In the genomic region with DNA sequence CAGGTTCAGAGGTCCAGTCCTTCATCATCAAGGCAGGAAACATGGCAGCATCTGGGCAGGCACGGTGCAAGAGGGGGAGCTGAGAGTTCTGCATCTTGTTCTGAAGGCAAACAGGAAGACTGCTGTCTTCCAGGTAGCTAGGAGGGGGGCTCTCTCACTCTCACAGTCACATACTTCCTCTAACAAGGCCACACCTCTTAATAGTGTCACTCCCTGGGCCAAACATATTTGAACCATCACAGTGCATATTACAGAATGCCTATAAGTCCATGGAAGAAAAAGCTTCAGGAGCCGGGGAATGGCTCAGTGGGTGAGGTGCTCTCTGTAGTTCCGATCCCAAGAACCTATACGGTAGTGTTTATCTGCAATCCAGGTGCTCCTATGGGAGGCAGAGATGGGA, we compare ENCODE assay signal across 13 mouse cellular contexts. TPM values are rescaled to one million over a fixed set of nuclear protein-coding genes. Genes with fewer than 3 reads are reported as not detected.
DNase-seq lines count a peak whose midpoint lies in the region; ATAC-seq and TF ChIP-seq lines count a peak whose summit lies in the region.
"Had no signal": no experiment of that assay in that cellular context is flagged by ENCODE, and none has a peak within 500 bp of the region (broad histone marks: within the 10 kb centered on the region; RNA-seq: fewer than 3 reads in every experiment).

No protein-coding gene starts in this region.

- no peaks in the 10 kb centered on the region for H3K36me3 ChIP-seq in spleen, adult 2 months (ENCODE audit: control insufficient read depth, insufficient read depth, low read length)
- H3K36me3 ChIP-seq in forebrain, embryonic 13.5 days (ENCODE audit: poor library complexity, severe bottlenecking): no peaks in the 10 kb centered on the region
- H3K36me3 ChIP-seq in small intestine, adult 2 months (ENCODE audit: control insufficient read depth, insufficient read depth, low read length): no peaks in the 10 kb centered on the region
- H3K36me3 ChIP-seq: midbrain, embryonic 15.5 days had no signal

- DNase-seq in heart, adult 11 months: peak; percentile 60
- no peak for DNase-seq in heart, postnatal 10 days
- peak; percentile 34 to 42 for DNase-seq in spleen, adult 2 months (ENCODE audit: low read depth in 1 of 2, low spot score in 2 of 2)
- DNase-seq in spleen, adult 18-20 months: no peak
- no peak for DNase-seq in left cerebral cortex, adult 9 months (ENCODE audit: low spot score in 2 of 2)
- DNase-seq in cerebellum, postnatal 4 days (ENCODE audit: low spot score in 2 of 2): no peak
- DNase-seq: adrenal gland, adult 8-10 months; kidney, postnatal 25 days had no signal

- H3K9me3 ChIP-seq in forebrain, embryonic 13.5 days (replicated peaks): no peaks in the 10 kb centered on the region
- H3K9me3 ChIP-seq: midbrain, embryonic 15.5 days had no signal

- peak overlapping the region; percentile 68 for H3K27ac ChIP-seq in spleen, adult 2 months (ENCODE audit: insufficient read depth, low read length)
- H3K27ac ChIP-seq in forebrain, embryonic 13.5 days: no peak overlapping the region; the same call in 1 of the 2 replicates
- H3K27ac ChIP-seq in small intestine, adult 2 months (ENCODE audit: insufficient read depth, low read depth, low read length): peak overlapping the region; percentile 8
- H3K27ac ChIP-seq: left cerebral cortex, adult 2 months; midbrain, embryonic 15.5 days had no signal

- peaks cover 10% of the 10 kb centered on the region for H3K4me1 ChIP-seq in spleen, adult 2 months (ENCODE audit: control insufficient read depth, insufficient read depth, insufficient read length)
- peaks cover 20% of the 10 kb centered on the region for H3K4me1 ChIP-seq in forebrain, embryonic 13.5 days
- H3K4me1 ChIP-seq in small intestine, adult 2 months (ENCODE audit: control insufficient read depth, insufficient read depth, insufficient read length, low read length): 0 out of 2 replicates have a peak, but pooled peaks cover 2% of the 10 kb centered on the region

- H3K4me2 ChIP-seq in forebrain, embryonic 13.5 days: peak overlapping the region; percentile 53

- H3K9ac ChIP-seq in forebrain, embryonic 13.5 days: peak overlapping the region; percentile 53; the same call in 1 of the 2 replicates
- H3K9ac ChIP-seq: lung, embryonic 14.5 days; midbrain, embryonic 15.5 days had no signal

- no peak for ATAC-seq in forebrain, embryonic 13.5 days
- ATAC-seq: midbrain, embryonic 15.5 days had no signal

- H3K27me3 ChIP-seq in spleen, adult 2 months (ENCODE audit: control insufficient read depth, insufficient read depth, low read length): 0 out of 2 replicates have a peak, but pooled peaks cover 2% of the 10 kb centered on the region
- no peaks in the 10 kb centered on the region for H3K27me3 ChIP-seq in forebrain, embryonic 13.5 days
- H3K27me3 ChIP-seq in small intestine, adult 2 months (ENCODE audit: control insufficient read depth, insufficient read depth, low read length): no peaks in the 10 kb centered on the region
- H3K27me3 ChIP-seq: midbrain, embryonic 15.5 days had no signal

- TF ChIP-seq CTCF in spleen, adult 2 months (IDR thresholded peaks at IDR 0.05; ENCODE audit: extremely low read depth, insufficient read depth, insufficient read length, insufficient replicate concordance): no peak
- TF ChIP-seq CTCF in small intestine, adult 2 months (IDR thresholded peaks at IDR 0.05; ENCODE audit: extremely low read depth, insufficient read length, insufficient replicate concordance, low read depth, low read length): no peak

- no peak for TF ChIP-seq POLR2A in spleen, adult 2 months (IDR thresholded peaks at IDR 0.05; ENCODE audit: low read depth, low read length)
- no peak for TF ChIP-seq POLR2A in small intestine, adult 2 months (IDR thresholded peaks at IDR 0.05; ENCODE audit: low read depth, low read length)

- intact Hi-C loops in heart, postnatal 10 days (cut with DNase I): no loop called here

- 61% methylated on average over 4 of the region's 4 CpGs for WGBS in spleen, adult 2 months
- 76% methylated on average over 4 of the region's 4 CpGs for WGBS in forebrain, embryonic 13.5 days
- 22% methylated on average over 4 of the region's 4 CpGs for WGBS in small intestine, adult 2 months

- peak overlapping the region; percentile 11; the same call in 1 of the 2 replicates for H3K4me3 ChIP-seq in spleen, adult 2 months (ENCODE audit: extremely low read depth, insufficient read depth, insufficient read length)
- H3K4me3 ChIP-seq in forebrain, embryonic 13.5 days: no peak overlapping the region
- no peak overlapping the region for H3K4me3 ChIP-seq in small intestine, adult 2 months (ENCODE audit: low read depth, low read length)
- H3K4me3 ChIP-seq: left cerebral cortex, adult 2 months; midbrain, embryonic 15.5 days had no signal

RNA-seq across cellular contexts. Expression of gene Sipa1l1, which starts 3.5 kb away (rescaled TPM):
- 10 to 100 TPM; 19.4 to 19.9 TPM for total RNA-seq in heart, postnatal 10 days (2021)
- polyA plus RNA-seq in spleen, adult 2 months (2012; rRNA removed): 16.4 and 17.1 TPM in 2 replicates
- 19.3 and 23.6 TPM in 2 replicates for polyA plus RNA-seq in forebrain, embryonic 13.5 days (2015; fragmentation: Nextera tagmentation; extraction: Ambion mirVana)
- 7.0 and 13.4 TPM in 2 replicates for polyA plus RNA-seq in small intestine, adult 2 months (2012; rRNA removed)

Comparison
In these comparisons a context has a peak if more than half of its experiments do, and no peak if none do; other contexts are left out.
1. DNase-seq: peak in heart, adult 11 months (single experiment) and spleen, adult 2 months (2 of 2); none in heart, postnatal 10 days (0 of 2), spleen, adult 18-20 months (0 of 2), left cerebral cortex, adult 9 months (0 of 2) and cerebellum, postnatal 4 days (0 of 2).